Mouse (Mus musculus) right cerebral cortex, adult 18-20 months (tissue): ENCODE results near the gene Cyth1.

Experiments used
- DNase-seq: peaks from one replicate; pipeline ENCODE4 v3.0.0; 2022; ENCODE audit warnings: mixed read lengths

The Cyth1 gene

GRCm38 (mm10) chr11:118101133-118101532, 147.3 kb downstream of the Cyth1 start:
- no peak for DNase-seq

GRCm38 (mm10) chr11:118096736-118097135, 151.7 kb downstream of the Cyth1 start:
- no peak for DNase-seq

GRCm38 (mm10) chr11:118095004-118095403, 153.4 kb downstream of the Cyth1 start:
- no peak for DNase-seq

GRCm38 (mm10) chr11:118091002-118091670, 157.3 kb downstream of the Cyth1 start:
- DNase-seq = no peak

- DNase-seq = no peak
Observed at GRCm38 (mm10) chr11:118088896-118089295, 159.5 kb downstream of the Cyth1 start.

GRCm38 (mm10) chr11:118085961-118086360, 162.4 kb downstream of the Cyth1 start:
- no peak for DNase-seq

- DNase-seq = no peak
Observed at GRCm38 (mm10) chr11:118085176-118085575, 163.2 kb downstream of the Cyth1 start.

- DNase-seq = no peak
Observed at GRCm38 (mm10) chr11:118084266-118084665, 164.1 kb downstream of the Cyth1 start.

- peak; percentile 64 for DNase-seq
Observed at GRCm38 (mm10) chr11:118083811-118084210, 164.6 kb downstream of the Cyth1 start.

- no peak for DNase-seq
Observed at GRCm38 (mm10) chr11:118082294-118082693, 166.1 kb downstream of the Cyth1 start.
